Mouse (Mus musculus) erythroblast, embryonic 14.5 days (primary cell): Measurements from ENCODE around the gene Rdh7.

ENCODE experiments used
- GATA1 ChIP-seq: IDR thresholded peaks from 2 replicates; pipeline ENCODE4 v1.6.1; 2012; ENCODE audit warnings: low read length, inconsistent platforms, mixed read lengths
- TAL1 ChIP-seq: IDR thresholded peaks from 3 replicates; pipeline ENCODE4 v1.6.1; 2012; ENCODE audit warnings: low read length, inconsistent platforms, mixed read lengths

GRCm38 (mm10) chr10:127907386-127907951, 18.9 kb upstream of the Rdh7 start:
- no peak for TF ChIP-seq GATA1
- TF ChIP-seq TAL1, result no peak
